Comparison of ENCODE assay signal across 8 mouse cellular contexts in genomic region chr10:128492633-128493311, GRCm38 (mm10). TPM values are rescaled to one million over a fixed set of nuclear protein-coding genes. Genes with fewer than 3 reads are reported as not detected.
A peak's percentile ranks its signal among the peaks of the same experiment; 100 is the strongest.
DNase-seq lines count a peak whose midpoint lies in the region; ATAC-seq and TF ChIP-seq lines count a peak whose summit lies in the region.

No protein-coding gene starts in this region.

- no peaks in the 10 kb centered on the region for H3K27me3 ChIP-seq in intestine, embryonic 15.5 days (replicated peaks)
- no peaks in the 10 kb centered on the region for H3K27me3 ChIP-seq in liver, embryonic 11.5 days (replicated peaks; ENCODE audit: control insufficient read depth, insufficient read depth, low read length)
- H3K27me3 ChIP-seq in myocyte (ENCODE audit: control insufficient read depth, insufficient read depth, insufficient read length) = no peaks in the 10 kb centered on the region

- peak overlapping the region; percentile 79 for H3K4me3 ChIP-seq in intestine, embryonic 15.5 days (replicated peaks)
- H3K4me3 ChIP-seq in liver, embryonic 11.5 days (ENCODE audit: low read depth, low read length) = peak overlapping the region; percentile 81
- peak overlapping the region; percentile 98 for H3K4me3 ChIP-seq in myocyte

- H3K4me1 ChIP-seq in intestine, embryonic 15.5 days (replicated peaks) = peaks cover 28% of the 10 kb centered on the region
- H3K4me1 ChIP-seq in liver, embryonic 11.5 days (replicated peaks; ENCODE audit: control insufficient read depth, insufficient read depth, low read length) = peaks cover 38% of the 10 kb centered on the region

- TF ChIP-seq POLR2A in myocyte (IDR thresholded peaks at IDR 0.05; ENCODE audit: insufficient read length, low read depth) = no peak

- 10% methylated on average over 12 of the region's 12 CpGs for WGBS in intestine, embryonic 15.5 days
- WGBS in liver, embryonic 11.5 days = 28% methylated on average over 12 of the region's 12 CpGs

- no peaks in the 10 kb centered on the region for H3K9me3 ChIP-seq in intestine, embryonic 15.5 days
- no peaks in the 10 kb centered on the region for H3K9me3 ChIP-seq in liver, embryonic 11.5 days (ENCODE audit: control insufficient read depth, low read length)

- H3K4me2 ChIP-seq in intestine, embryonic 15.5 days (replicated peaks) = peak overlapping the region; percentile 72
- H3K4me2 ChIP-seq in liver, embryonic 11.5 days = peak overlapping the region; percentile 78
- H3K4me2 ChIP-seq in myocyte (ENCODE audit: low read depth) = peak overlapping the region; percentile 97

- peak; percentile 40 for ATAC-seq in common myeloid progenitor, adult 5-6 weeks (replicated peaks; ENCODE audit: low read depth, poor library complexity, severe bottlenecking)
- peak; percentile 70 for ATAC-seq in intestine, embryonic 15.5 days
- ATAC-seq in liver, embryonic 11.5 days (replicated peaks; ENCODE audit: low FRiP score) = peak; percentile 62

- H3K36me3 ChIP-seq in intestine, embryonic 15.5 days = peaks cover 18% of the 10 kb centered on the region
- H3K36me3 ChIP-seq in liver, embryonic 11.5 days (ENCODE audit: control insufficient read depth, insufficient read depth, low read length) = peaks cover 27% of the 10 kb centered on the region
- H3K36me3 ChIP-seq in myocyte (ENCODE audit: control insufficient read depth, insufficient read depth) = peaks cover 16% of the 10 kb centered on the region

- intact Hi-C loops in gastrocnemius, postnatal 36 days (cut with DNase I) = loop anchor here (5.0 kb wide), 1 partner anchor 35 kb away; the partner anchor contains the start of gene Smarcc2

- H3K27ac ChIP-seq in intestine, embryonic 15.5 days = peak overlapping the region; percentile 99
- peak overlapping the region; percentile 89 for H3K27ac ChIP-seq in liver, embryonic 11.5 days (ENCODE audit: low read depth, low read length)

- H3K9ac ChIP-seq in intestine, embryonic 15.5 days = peak overlapping the region; percentile 90
- peak overlapping the region; percentile 82 for H3K9ac ChIP-seq in liver, embryonic 11.5 days (ENCODE audit: low read depth, low read length)

- H3ac ChIP-seq in myocyte (ENCODE audit: control insufficient read depth, insufficient read length) = peak overlapping the region; percentile 12

- H3K79me2 ChIP-seq in myocyte (ENCODE audit: control insufficient read depth, insufficient read depth) = peaks cover 47% of the 10 kb centered on the region

- peak; percentile 85 for DNase-seq in 3T3-L1 (ENCODE audit: low read depth, low spot score)
- peak; percentile 53 for DNase-seq in MEL-GATA-1-ER (ENCODE audit: extremely low read depth, low read depth)
- DNase-seq in gastrocnemius, postnatal 36 days = peak; percentile 43 to 55
- peak; percentile 63 for DNase-seq in liver, embryonic 11.5 days (ENCODE audit: low spot score)
- peak; percentile 72 for DNase-seq in testis, postnatal 14 days (ENCODE audit: low spot score)

TF ChIP-seq in myocyte, 11 proteins besides CTCF, POLR2A, EP300 and RAD21:
- TF ChIP-seq E2F4 (IDR thresholded peaks at IDR 0.05; ENCODE audit: insufficient read depth) (no peak), REST (IDR thresholded peaks at IDR 0.05; ENCODE audit: insufficient read depth, insufficient read length) (no peak), SRF (IDR thresholded peaks at IDR 0.05; ENCODE audit: control insufficient read depth, insufficient read length, low read depth) (peak; percentile 97), CEBPB (IDR thresholded peaks at IDR 0.05; ENCODE audit: insufficient read depth, poor library complexity, severe bottlenecking) (no peak), USF1 (IDR thresholded peaks at IDR 0.05; ENCODE audit: low read depth) (no peak), TCF12 (IDR thresholded peaks at IDR 0.05; ENCODE audit: insufficient read depth, poor library complexity, severe bottlenecking) (no peak), POLR2AphosphoS2 (IDR thresholded peaks at IDR 0.05; ENCODE audit: insufficient read length, low read depth) (peak; percentile 64), TCF3 (IDR thresholded peaks at IDR 0.05; ENCODE audit: insufficient read length, low read depth) (no peak)

RNA-seq across cellular contexts. Expression of gene Myl6, which starts 1.2 kb away (rescaled TPM):
- 1,004 and 1,124 TPM in 2 replicates for total RNA-seq in common myeloid progenitor, adult 5-6 weeks (2017)
- 100 to 1,000 TPM; 155 to 171 TPM for total RNA-seq in gastrocnemius, postnatal 36 days (2021)
- polyA plus RNA-seq in intestine, embryonic 15.5 days (2015; fragmentation: Nextera tagmentation; extraction: Ambion mirVana) = 1,676 and 1,825 TPM in 2 replicates
- 639 and 685 TPM in 2 replicates for polyA plus RNA-seq in liver, embryonic 11.5 days (2014; fragmentation: Nextera tagmentation; extraction: Ambion mirVana)
- polyA plus RNA-seq in myocyte (2012; fragmentation: generic; extraction: Trizol) = 2,234 TPM

RNA-seq across cellular contexts. Expression of gene Myl6b, which starts 5.7 kb away (rescaled TPM):
- 0.55 TPM in 1 of 2 replicates, not detected in the other for total RNA-seq in common myeloid progenitor, adult 5-6 weeks (2017)
- total RNA-seq in gastrocnemius, postnatal 36 days (2021) = 10 to 100 TPM in 1 of 2 experiments, 1 to 10 TPM in 1; 5.6 to 21.4 TPM
- 2.4 and 2.7 TPM in 2 replicates for polyA plus RNA-seq in intestine, embryonic 15.5 days (2015; fragmentation: Nextera tagmentation; extraction: Ambion mirVana)
- 3.9 and 4.2 TPM in 2 replicates for polyA plus RNA-seq in liver, embryonic 11.5 days (2014; fragmentation: Nextera tagmentation; extraction: Ambion mirVana)
- polyA plus RNA-seq in myocyte (2012; fragmentation: generic; extraction: Trizol) = 734 TPM

RNA-seq across cellular contexts. Expression of gene Esyt1, which starts 32.9 kb away (rescaled TPM):
- total RNA-seq in common myeloid progenitor, adult 5-6 weeks (2017) = 70.9 and 76.6 TPM in 2 replicates
- total RNA-seq in gastrocnemius, postnatal 36 days (2021) = 10 to 100 TPM; 12.8 to 13.0 TPM
- 28.4 and 29.3 TPM in 2 replicates for polyA plus RNA-seq in intestine, embryonic 15.5 days (2015; fragmentation: Nextera tagmentation; extraction: Ambion mirVana)
- 19.1 TPM in 2 replicates for polyA plus RNA-seq in liver, embryonic 11.5 days (2014; fragmentation: Nextera tagmentation; extraction: Ambion mirVana)
- 166 TPM for polyA plus RNA-seq in myocyte (2012; fragmentation: generic; extraction: Trizol)

RNA-seq across cellular contexts. Expression of gene Smarcc2, which starts 33.7 kb away (rescaled TPM):
- 71.9 and 92.2 TPM in 2 replicates for total RNA-seq in common myeloid progenitor, adult 5-6 weeks (2017)
- 10 to 100 TPM; 39.2 to 46.4 TPM for total RNA-seq in gastrocnemius, postnatal 36 days (2021)
- polyA plus RNA-seq in intestine, embryonic 15.5 days (2015; fragmentation: Nextera tagmentation; extraction: Ambion mirVana) = 62.5 TPM in 2 replicates
- 59.0 and 59.7 TPM in 2 replicates for polyA plus RNA-seq in liver, embryonic 11.5 days (2014; fragmentation: Nextera tagmentation; extraction: Ambion mirVana)
- polyA plus RNA-seq in myocyte (2012; fragmentation: generic; extraction: Trizol) = 52.5 TPM

RNA-seq across cellular contexts. Expression of gene Zc3h10, which starts 54.8 kb away (rescaled TPM):
- total RNA-seq in common myeloid progenitor, adult 5-6 weeks (2017) = 8.6 and 10.6 TPM in 2 replicates
- total RNA-seq in gastrocnemius, postnatal 36 days (2021) = 1 to 10 TPM; 3.7 to 5.3 TPM
- 14.5 and 15.2 TPM in 2 replicates for polyA plus RNA-seq in intestine, embryonic 15.5 days (2015; fragmentation: Nextera tagmentation; extraction: Ambion mirVana)
- 9.9 and 11.1 TPM in 2 replicates for polyA plus RNA-seq in liver, embryonic 11.5 days (2014; fragmentation: Nextera tagmentation; extraction: Ambion mirVana)
- 13.8 TPM for polyA plus RNA-seq in myocyte (2012; fragmentation: generic; extraction: Trizol)

Comparison
In these comparisons a context has a peak if more than half of its experiments do, and no peak if none do; other contexts are left out.
1. Peak in every context shown above with its lines: DNase-seq, ATAC-seq, H3K4me3 ChIP-seq and H3K27ac ChIP-seq.
2. RNA of gene Myl6b, which starts 5.7 kb away (polyA plus RNA-seq): 734 TPM in myocyte (single experiment); 3.9 to 4.2 TPM in liver, embryonic 11.5 days and 2.4 to 2.7 TPM in intestine, embryonic 15.5 days; every median in the first group is over 100 times any median in the second.